Mouse (Mus musculus) brain, embryonic 14.5 days (tissue): Measurements from ENCODE around the gene Wwc1. TPM values are rescaled to one million over a fixed set of nuclear protein-coding genes. Genes with fewer than 3 reads are reported as not detected.
A peak's percentile ranks its signal among the peaks of the same experiment; 100 is the strongest.

ENCODE experiments used
- DNase-seq: peaks from one replicate; pipeline ENCODE4 v3.0.0-alpha.2; 2011; ENCODE audit warnings: low read depth
- CTCF ChIP-seq: fragments of 200-500 bp; IDR thresholded peaks from 2 replicates; pipeline ENCODE4 v1.5.1; 2012; ENCODE audit warnings: inconsistent platforms, mild to moderate bottlenecking, moderate library complexity, borderline replicate concordance; ENCODE audit not compliant: insufficient read depth, insufficient read length; ENCODE audit errors: extremely low read depth
- POLR2A ChIP-seq: fragments of 200-500 bp; IDR thresholded peaks from 2 replicates; pipeline ENCODE4 v1.6.1; 2012; ENCODE audit warnings: mild to moderate bottlenecking, inconsistent platforms, borderline replicate concordance; ENCODE audit not compliant: poor library complexity, insufficient read depth, insufficient read length, severe bottlenecking; ENCODE audit errors: extremely low read depth
- polyA plus RNA-seq: library from polyadenylated mRNA; depleted of rRNA; stranded (reverse); fragments of >200 nt; gene quantifications from 2 replicates; pipeline ENCODE4 v1.2.3, GENCODE M21; 2012; rRNA removed

Gene Wwc1
- polyA plus RNA-seq = 39.4 and 45.1 TPM in 2 replicates

DNA sequence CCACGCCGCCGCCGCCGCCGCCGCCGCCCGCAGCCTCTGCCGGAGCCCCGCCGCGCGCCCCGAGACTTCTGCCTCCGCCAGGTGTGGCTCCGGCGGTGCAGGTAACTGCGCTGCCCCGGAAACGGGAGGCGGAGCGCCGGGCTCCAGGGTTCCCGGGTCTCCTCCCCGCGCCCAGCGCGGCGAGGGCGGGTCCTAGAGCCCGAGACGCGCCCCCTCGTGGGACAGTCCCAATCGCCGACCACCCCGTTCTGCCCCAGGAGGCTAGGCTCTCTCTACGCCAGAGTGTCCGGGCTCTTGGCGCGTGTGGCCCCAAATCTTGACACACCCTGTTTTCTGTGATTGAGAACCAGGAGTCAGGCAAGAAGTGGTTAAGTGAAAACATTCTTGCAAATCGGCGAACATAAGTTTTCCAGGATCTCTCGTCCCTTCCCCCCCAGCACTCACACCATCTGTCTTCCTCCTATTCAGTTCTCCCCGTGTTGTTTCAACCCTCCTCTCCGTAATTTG is at the start of gene Wwc1:
Gene Wwc1 (minus strand): TSS at position 117 of the 507 bp plus-strand sequence.
- peak; percentile 88 for DNase-seq
- TF ChIP-seq POLR2A = no peak
- peak; percentile 37; the same call in 1 of the 2 replicates for TF ChIP-seq CTCF

- no peak for DNase-seq
- no peak for TF ChIP-seq POLR2A
- TF ChIP-seq CTCF = no peak
Measured at GRCm38 (mm10) chr11:36020009-36020408, 39.7 kb upstream of the Wwc1 start.

GRCm38 (mm10) chr11:36013179-36013578 is 32.9 kb upstream of the Wwc1 start:
- DNase-seq = no peak
- TF ChIP-seq CTCF (no peak), POLR2A (no peak)

- DNase-seq = peak; percentile 67
Measured at GRCm38 (mm10) chr11:36009281-36010208, 29.2 kb upstream of the Wwc1 start.

DNA sequence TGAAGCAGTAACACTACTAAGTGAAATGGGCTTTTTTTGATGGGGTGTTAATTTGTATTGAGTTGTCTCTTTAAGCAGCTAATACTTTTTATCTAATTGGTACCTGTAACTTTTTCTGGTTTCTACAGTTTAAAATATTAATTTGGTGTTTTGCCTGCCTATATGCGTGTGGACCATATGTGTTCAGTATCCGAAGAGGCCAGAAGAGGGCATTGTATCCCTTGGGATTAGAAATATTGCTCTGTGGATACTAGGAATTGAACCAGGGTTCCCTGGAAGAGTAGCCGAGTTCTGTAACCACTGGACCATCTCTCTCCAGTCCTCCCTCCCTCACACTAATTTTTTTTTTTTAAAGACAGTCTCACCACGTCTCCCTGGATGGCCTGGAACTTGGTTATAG is 22.6 kb upstream of the Wwc1 start:
- peak; percentile 20 for DNase-seq

More at GRCm38 (mm10) chr11:36009281-36010208, 29.2 kb upstream of the Wwc1 start:
- TF ChIP-seq POLR2A = no peak
- TF ChIP-seq CTCF = no peak

GRCm38 (mm10) chr11:36001282-36001970 is 21.1 kb upstream of the Wwc1 start:
- peak; percentile 97 for DNase-seq
- no peak for TF ChIP-seq POLR2A
- peak; percentile 98 for TF ChIP-seq CTCF

More for the DNA sequence above, 22.6 kb upstream of the Wwc1 start:
- TF ChIP-seq CTCF (0 out of 2 replicates have a peak, but pooled peaks have one; percentile 26), POLR2A (no peak)

DNA sequence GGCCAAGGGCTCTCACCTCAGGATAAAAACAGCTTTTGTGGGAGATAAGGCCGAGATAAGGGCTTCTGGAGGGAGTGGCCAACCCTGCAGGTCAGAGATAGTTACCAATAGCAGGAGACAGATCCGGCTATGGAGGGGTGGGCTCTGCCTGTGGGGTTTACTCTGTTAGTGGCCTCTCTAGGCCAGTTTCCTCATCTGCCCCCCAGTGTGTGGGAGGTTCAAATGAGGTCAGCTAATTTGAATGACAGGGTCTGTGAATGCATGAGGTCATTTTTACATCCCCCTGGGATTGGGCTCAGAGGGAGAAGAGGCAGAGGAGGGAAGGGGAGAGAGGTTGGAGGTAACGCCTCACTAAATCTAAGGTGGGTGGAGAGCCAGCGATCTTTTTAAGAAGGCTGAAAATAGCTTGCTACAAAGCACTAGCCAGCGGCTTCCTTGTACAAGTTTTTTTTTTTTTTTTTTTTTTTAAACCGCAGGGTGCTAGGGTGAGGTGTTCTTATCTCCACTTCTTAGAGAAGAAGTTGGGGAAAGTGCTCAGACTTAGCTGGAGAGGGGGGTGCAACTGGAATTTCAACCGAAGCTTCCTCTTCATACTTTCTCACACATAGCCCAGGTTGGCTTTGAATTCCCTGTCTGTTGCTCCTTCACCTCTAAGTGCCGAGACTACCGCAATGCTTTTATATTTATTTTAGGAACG is 20.4 kb upstream of the Wwc1 start:
- TF ChIP-seq POLR2A (no peak), CTCF (no peak)
- peak; percentile 17 for DNase-seq

- DNase-seq = peak; percentile 66
- TF ChIP-seq POLR2A = no peak
Measured at GRCm38 (mm10) chr11:36000038-36000437, 19.7 kb upstream of the Wwc1 start.

- TF ChIP-seq POLR2A = no peak
- TF ChIP-seq CTCF = no peak
- no peak for DNase-seq
Measured at GRCm38 (mm10) chr11:35998048-35998447, 17.7 kb upstream of the Wwc1 start.

GRCm38 (mm10) chr11:35995310-35995709 is 15.0 kb upstream of the Wwc1 start:
- no peak for TF ChIP-seq POLR2A
- no peak for TF ChIP-seq CTCF
- no peak for DNase-seq

GRCm38 (mm10) chr11:35991846-35992245 is 11.5 kb upstream of the Wwc1 start:
- DNase-seq = peak; percentile 76
- no peak for TF ChIP-seq CTCF
- no peak for TF ChIP-seq POLR2A
